Mouse (Mus musculus): ENCODE data around the gene Slc6a1. TPM values are rescaled to one million over a fixed set of nuclear protein-coding genes. Genes with fewer than 3 reads are reported as not detected.

Gene Slc6a1
- total and polyA plus RNA-seq, 3 experiments, result 0.04 TPM; not detected in 2

- dilution Hi-C loops (cut with MboI; ENCODE audit: extremely low pct_ligation_motif_present, extremely low pct_unique_long_range_greater_than_20kb, low sequenced_read_pairs), result no loop called here
- H3K27ac ChIP-seq (ENCODE audit: insufficient read depth, low read depth), result no peak overlapping the region
- DNase-seq (ENCODE audit: extremely low read depth), result no peak
- 0 out of 4 replicates have a peak, but pooled peaks cover 0 to 4% of the 10 kb centered on the region in 2 experiments for H3K4me1 ChIP-seq (ENCODE audit: control insufficient read depth in 1 of 2, insufficient read depth in 2 of 2)
- no peaks in the 10 kb centered on the region for H3K36me3 ChIP-seq (replicated peaks in 1 of 2; ENCODE audit: control insufficient read depth in 1 of 2, insufficient read depth in 1 of 2, low read length in 1 of 2)
- no peak overlapping the region for H3K4me2 ChIP-seq (ENCODE audit: insufficient read depth, low read depth, poor library complexity, severe bottlenecking)
- no peaks in the 10 kb centered on the region for H3K9me3 ChIP-seq (replicated peaks; ENCODE audit: low read length)
- in situ Hi-C loops (cut with MboI; ENCODE audit: low pct_ligation_motif_present, low pct_unique_long_range_greater_than_20kb, low sequenced_read_pairs), result loop anchor here (25.0 kb wide), 1 partner anchor 339 kb away; no protein-coding TSS in a partner anchor
- H3K4me3 ChIP-seq (replicated peaks in 1 of 3; ENCODE audit: low read depth in 2 of 3, low read length in 2 of 3, poor library complexity in 1 of 3), result no peak overlapping the region
- no peak for TF ChIP-seq HCFC1 (IDR thresholded peaks at IDR 0.05; ENCODE audit: low read depth, low read length)
- TF ChIP-seq SIN3A (IDR thresholded peaks at IDR 0.05; ENCODE audit: low read length), result no peak
- TF ChIP-seq KAT2A (IDR thresholded peaks at IDR 0.05; ENCODE audit: insufficient replicate concordance, low read length), result no peak
- no peak for TF ChIP-seq EP300 (IDR thresholded peaks at IDR 0.05; ENCODE audit: low read length)
- no peak for TF ChIP-seq MYC (IDR thresholded peaks at IDR 0.05; ENCODE audit: low read depth, low read length)
- TF ChIP-seq CTCF (conservative IDR thresholded peaks at IDR 0.05 in 1 of 2, IDR thresholded peaks at IDR 0.05 in 1 of 2; ENCODE audit: low read depth in 2 of 2, low read length in 2 of 2), result no peak
- no peak for TF ChIP-seq GABPA (IDR thresholded peaks at IDR 0.05; ENCODE audit: insufficient replicate concordance, low read depth, low read length)
- TF ChIP-seq POLR2AphosphoS2 (IDR thresholded peaks at IDR 0.05; ENCODE audit: low read depth, low read length), result no peak
- TF ChIP-seq USF1 (IDR thresholded peaks at IDR 0.05; ENCODE audit: low read depth, low read length), result no peak
- TF ChIP-seq USF2 (conservative IDR thresholded peaks at IDR 0.05; ENCODE audit: low read depth, low read length), result no peak
- TF ChIP-seq JUND (conservative IDR thresholded peaks at IDR 0.05; ENCODE audit: low read depth, low read length), result no peak
- no peak for TF ChIP-seq MXI1 (IDR thresholded peaks at IDR 0.05; ENCODE audit: low read depth, low read length)
- no peak for TF ChIP-seq E2F4 (IDR thresholded peaks at IDR 0.05; ENCODE audit: insufficient replicate concordance, low read depth, low read length)
- peaks cover 82% of the 10 kb centered on the region for H3K27me3 ChIP-seq (replicated peaks)
- no peaks in the 10 kb centered on the region for H3K79me2 ChIP-seq (replicated peaks; ENCODE audit: control insufficient read depth, extremely low read depth, insufficient read depth, poor library complexity, severe bottlenecking)
- no peak overlapping the region for H3K9ac ChIP-seq (ENCODE audit: insufficient read depth, low read depth)
Measured at GRCm38 (mm10) chr6:114347831-114348754, 65.7 kb downstream of the Slc6a1 start.

GRCm38 (mm10) chr6:114354635-114355034 is 72.2 kb downstream of the Slc6a1 start:
- in situ Hi-C loops (cut with MboI; ENCODE audit: low pct_ligation_motif_present, low pct_unique_long_range_greater_than_20kb, low sequenced_read_pairs), result no loop called here
- Histone ChIP-seq H3K36me3 (replicated peaks in 1 of 2; ENCODE audit: control insufficient read depth in 1 of 2, insufficient read depth in 1 of 2, low read length in 1 of 2) (no peaks in the 10 kb centered on the region), H3K4me3 (replicated peaks in 1 of 3; ENCODE audit: low read depth in 2 of 3, low read length in 2 of 3, poor library complexity in 1 of 3) (no peak overlapping the region), H3K79me2 (replicated peaks; ENCODE audit: control insufficient read depth, extremely low read depth, insufficient read depth, poor library complexity, severe bottlenecking) (no peaks in the 10 kb centered on the region), H3K9me3 (replicated peaks; ENCODE audit: low read length) (no peaks in the 10 kb centered on the region), H3K9ac (ENCODE audit: insufficient read depth, low read depth) (no peak overlapping the region), H3K27me3 (replicated peaks) (peaks cover 80% of the 10 kb centered on the region), H3K4me2 (ENCODE audit: insufficient read depth, low read depth, poor library complexity, severe bottlenecking) (no peak overlapping the region), H3K27ac (ENCODE audit: insufficient read depth, low read depth) (no peak overlapping the region), H3K4me1 (ENCODE audit: control insufficient read depth in 1 of 2, insufficient read depth in 2 of 2) (no peaks in the 10 kb centered on the region)
- TF ChIP-seq MXI1 (IDR thresholded peaks at IDR 0.05; ENCODE audit: low read depth, low read length) (no peak), CTCF (conservative IDR thresholded peaks at IDR 0.05 in 1 of 2, IDR thresholded peaks at IDR 0.05 in 1 of 2; ENCODE audit: low read depth in 2 of 2, low read length in 2 of 2) (no peak), PAX5 (IDR thresholded peaks at IDR 0.05; ENCODE audit: low read length) (no peak), ELF1 (IDR thresholded peaks at IDR 0.05; ENCODE audit: low read depth, low read length) (no peak), MAFK (IDR thresholded peaks at IDR 0.05; ENCODE audit: insufficient replicate concordance, low read length) (no peak), MEF2A (IDR thresholded peaks at IDR 0.05; ENCODE audit: borderline replicate concordance, low read depth, low read length) (no peak), POLR2A (IDR thresholded peaks at IDR 0.05; ENCODE audit: low read depth, low read length) (no peak), JUN (IDR thresholded peaks at IDR 0.05; ENCODE audit: insufficient read depth, low read depth, low read length) (no peak), GABPA (IDR thresholded peaks at IDR 0.05; ENCODE audit: insufficient replicate concordance, low read depth, low read length) (no peak), UBTF (IDR thresholded peaks at IDR 0.05; ENCODE audit: low read depth, low read length) (no peak), ZC3H11A (IDR thresholded peaks at IDR 0.05; ENCODE audit: low read depth, low read length) (no peak), NELFE (IDR thresholded peaks at IDR 0.05; ENCODE audit: low read depth, low read length) (no peak)
- dilution Hi-C loops (cut with MboI; ENCODE audit: extremely low pct_ligation_motif_present, extremely low pct_unique_long_range_greater_than_20kb, low sequenced_read_pairs), result no loop called here
- no peak for DNase-seq (ENCODE audit: extremely low read depth)
